8 mouse cellular contexts compared by ENCODE assay signal in genomic region chr11:103361396-103362053, GRCm38 (mm10). TPM values are rescaled to one million over a fixed set of nuclear protein-coding genes. Genes with fewer than 3 reads are reported as not detected.
A peak's percentile ranks its signal among the peaks of the same experiment; 100 is the strongest.
DNase-seq lines count a peak whose midpoint lies in the region; ATAC-seq and TF ChIP-seq lines count a peak whose summit lies in the region.

No protein-coding gene starts in this region.

- TF ChIP-seq EP300 in heart, postnatal 0 days (IDR thresholded peaks at IDR 0.05; ENCODE audit: low read depth): no peak

- H3K9me3 ChIP-seq in ES-E14 (ENCODE audit: control insufficient read depth, insufficient read depth, low read depth, low read length): no peaks in the 10 kb centered on the region
- no peaks in the 10 kb centered on the region for H3K9me3 ChIP-seq in heart, postnatal 0 days (replicated peaks; ENCODE audit: control insufficient read depth, low read length)
- no peaks in the 10 kb centered on the region for H3K9me3 ChIP-seq in limb, embryonic 15.5 days
- H3K9me3 ChIP-seq in midbrain, embryonic 16.5 days (replicated peaks; ENCODE audit: control insufficient read depth, low read length, poor library complexity, severe bottlenecking): no peaks in the 10 kb centered on the region

- in situ Hi-C loops in ES-E14 (cut with MboI; ENCODE audit: low sequenced_read_pairs in 2 of 2, unreplicated experiment in 2 of 2): no loop called here

- TF ChIP-seq CTCF in heart, postnatal 0 days (IDR thresholded peaks at IDR 0.05; ENCODE audit: low read depth): no peak

- peaks cover 6% of the 10 kb centered on the region for H3K36me3 ChIP-seq in ES-E14 (ENCODE audit: control insufficient read depth, insufficient read depth, low read length, poor library complexity, severe bottlenecking)
- peaks cover 3% of the 10 kb centered on the region; the same call in 1 of the 2 replicates for H3K36me3 ChIP-seq in heart, postnatal 0 days (replicated peaks; ENCODE audit: control insufficient read depth, insufficient read depth, low read length)
- peaks cover 1% of the 10 kb centered on the region for H3K36me3 ChIP-seq in limb, embryonic 15.5 days
- no peaks in the 10 kb centered on the region for H3K36me3 ChIP-seq in midbrain, embryonic 16.5 days (ENCODE audit: control insufficient read depth, insufficient read depth, low read length)

- H3K9ac ChIP-seq in ES-E14 (ENCODE audit: insufficient read depth, low read depth, low read length, poor library complexity, severe bottlenecking): no peak overlapping the region
- H3K9ac ChIP-seq in heart, postnatal 0 days (replicated peaks; ENCODE audit: low read depth, low read length): no peak overlapping the region
- no peak overlapping the region for H3K9ac ChIP-seq in limb, embryonic 15.5 days
- H3K9ac ChIP-seq in midbrain, embryonic 16.5 days (ENCODE audit: low read depth, low read length): no peak overlapping the region

- H3K4me3 ChIP-seq in ES-E14 (ENCODE audit: insufficient read depth in 1 of 2, low read depth in 1 of 2, low read length in 2 of 2, poor library complexity in 1 of 2, severe bottlenecking in 1 of 2): peak overlapping the region; percentile 74 to 80
- peak overlapping the region; percentile 60 for H3K4me3 ChIP-seq in heart, postnatal 0 days (ENCODE audit: low read depth, low read length)
- peak overlapping the region; percentile 53 for H3K4me3 ChIP-seq in limb, embryonic 15.5 days
- no peak overlapping the region; the same call in 1 of the 2 replicates for H3K4me3 ChIP-seq in midbrain, embryonic 16.5 days (ENCODE audit: low read depth, low read length)

- peak overlapping the region; percentile 9; the same call in 1 of the 2 replicates for H3K27ac ChIP-seq in ES-E14 (ENCODE audit: insufficient read depth, low read depth, low read length, poor library complexity, severe bottlenecking)
- no peak overlapping the region for H3K27ac ChIP-seq in heart, postnatal 0 days (ENCODE audit: low read depth)
- peak overlapping the region; percentile 73; the same call in 1 of the 2 replicates for H3K27ac ChIP-seq in limb, embryonic 15.5 days
- no peak overlapping the region for H3K27ac ChIP-seq in midbrain, embryonic 16.5 days (ENCODE audit: low read length)

- H3K4me1 ChIP-seq in ES-E14 (ENCODE audit: control insufficient read depth in 2 of 2, insufficient read depth in 2 of 2, low read length in 2 of 2, poor library complexity in 1 of 2): peaks cover 0 to 24% of the 10 kb centered on the region in 2 experiments; a peak in 2 of 4 replicates
- H3K4me1 ChIP-seq in heart, postnatal 0 days (ENCODE audit: control insufficient read depth, insufficient read depth): peaks cover 9% of the 10 kb centered on the region; the same call in 1 of the 2 replicates
- H3K4me1 ChIP-seq in limb, embryonic 15.5 days: peaks cover 49% of the 10 kb centered on the region
- peaks cover 28% of the 10 kb centered on the region for H3K4me1 ChIP-seq in midbrain, embryonic 16.5 days (ENCODE audit: control insufficient read depth, insufficient read depth, low read length)

- intact Hi-C loops in gastrocnemius, postnatal 14 days (cut with DNase I; ENCODE audit: low total_unique reads): loop anchor here (5.0 kb wide), 1 partner anchor 36 kb away; no protein-coding TSS in a partner anchor

- DNase-seq in A20 (ENCODE audit: low read depth, low spot score) (peak; percentile 93), ES-E14 (ENCODE audit: low read depth, low spot score) (no peak)
- DNase-seq in heart, postnatal 0 days (ENCODE audit: low spot score): no peak
- DNase-seq in layer of hippocampus, adult 9-10 months (ENCODE audit: low spot score): no peak
- no peak for DNase-seq in left cerebral cortex, adult 8-10 months (ENCODE audit: low spot score in 2 of 2)
- no peak for DNase-seq in gastrocnemius, postnatal 14 days

- WGBS in heart, postnatal 0 days: 13% methylated on average over 25 of the region's 25 CpGs
- 3% methylated on average over 25 of the region's 25 CpGs for WGBS in limb, embryonic 15.5 days
- 4% methylated on average over 23 of the region's 25 CpGs for WGBS in midbrain, embryonic 16.5 days

- H3K4me2 ChIP-seq in heart, postnatal 0 days (ENCODE audit: low read depth, low read length): peak overlapping the region; percentile 79
- peak overlapping the region; percentile 86 for H3K4me2 ChIP-seq in limb, embryonic 15.5 days
- peak overlapping the region; percentile 5; the same call in 1 of the 2 replicates for H3K4me2 ChIP-seq in midbrain, embryonic 16.5 days (ENCODE audit: low read length)

- H3K27me3 ChIP-seq in heart, postnatal 0 days (ENCODE audit: control insufficient read depth, insufficient read depth, low read length): peaks cover 54% of the 10 kb centered on the region
- peaks cover 77% of the 10 kb centered on the region for H3K27me3 ChIP-seq in limb, embryonic 15.5 days
- peaks cover 53% of the 10 kb centered on the region for H3K27me3 ChIP-seq in midbrain, embryonic 16.5 days (ENCODE audit: control insufficient read depth, insufficient read depth, low read depth, low read length)

- no peak for ATAC-seq in heart, postnatal 0 days (ENCODE audit: insufficient read depth, low read depth)
- ATAC-seq in limb, embryonic 15.5 days (ENCODE audit: insufficient number of reproducible peaks, low FRiP score, low TSS enrichment, low read depth): no peak
- no peak for ATAC-seq in midbrain, embryonic 16.5 days

TF ChIP-seq in ES-E14, 5 proteins besides CTCF, POLR2A, EP300 and RAD21:
- TF ChIP-seq MAFK (IDR thresholded peaks at IDR 0.05; ENCODE audit: insufficient read depth, low read depth, low read length) (no peak), HCFC1 (IDR thresholded peaks at IDR 0.05; ENCODE audit: borderline replicate concordance, insufficient read depth, low read length) (no peak), ZC3H11A (IDR thresholded peaks at IDR 0.05; ENCODE audit: borderline replicate concordance, low read depth, low read length) (no peak), ZNF384 (IDR thresholded peaks at IDR 0.05; ENCODE audit: low read depth, low read length) (no peak), CHD2 (IDR thresholded peaks at IDR 0.05; ENCODE audit: low read depth, low read length) (no peak)

RNA-seq across cellular contexts. Expression of gene Arhgap27, which starts 2.0 kb away (rescaled TPM):
- 7.8 and 8.2 TPM in 2 replicates for total RNA-seq in ES-E14 (2012; rRNA removed)
- 9.7 and 15.1 TPM in 2 replicates for total RNA-seq in heart, postnatal 0 days (2014; rRNA removed; ENCODE audit: low replicate concordance)
- 5.4 and 6.5 TPM in 2 replicates for polyA plus RNA-seq in heart, postnatal 0 days (2015; fragmentation: Nextera tagmentation; extraction: Ambion mirVana)
- polyA plus RNA-seq in limb, embryonic 15.5 days (2015; fragmentation: Nextera tagmentation; extraction: Ambion mirVana): 11.7 and 14.0 TPM in 2 replicates
- 3.8 and 4.4 TPM in 2 replicates for polyA plus RNA-seq in midbrain, embryonic 16.5 days (2015; fragmentation: Nextera tagmentation; extraction: Ambion mirVana)
- total RNA-seq in left cerebral cortex, adult 8-10 months (2022): 10 to 100 TPM; 17.6 to 21.1 (median 19.1) TPM
- 10 to 100 TPM in 1 of 2 experiments, 1 to 10 TPM in 1; 7.5 to 13.5 TPM for total RNA-seq in gastrocnemius, postnatal 14 days (2021)

RNA-seq across cellular contexts. Expression of gene Plekhm1, which starts 51.0 kb away (rescaled TPM):
- 11.7 and 12.3 TPM in 2 replicates for total RNA-seq in ES-E14 (2012; rRNA removed)
- 3.9 and 4.9 TPM in 2 replicates for total RNA-seq in heart, postnatal 0 days (2014; rRNA removed; ENCODE audit: low replicate concordance)
- polyA plus RNA-seq in heart, postnatal 0 days (2015; fragmentation: Nextera tagmentation; extraction: Ambion mirVana): 3.4 and 3.5 TPM in 2 replicates
- polyA plus RNA-seq in limb, embryonic 15.5 days (2015; fragmentation: Nextera tagmentation; extraction: Ambion mirVana): 8.4 and 8.6 TPM in 2 replicates
- 8.9 and 9.6 TPM in 2 replicates for polyA plus RNA-seq in midbrain, embryonic 16.5 days (2015; fragmentation: Nextera tagmentation; extraction: Ambion mirVana)
- 10 to 100 TPM; 17.4 to 18.2 (median 18.0) TPM for total RNA-seq in left cerebral cortex, adult 8-10 months (2022)
- total RNA-seq in gastrocnemius, postnatal 14 days (2021): 1 to 10 TPM; 7.9 to 9.3 TPM

Comparison
In these comparisons a context has a peak if more than half of its experiments do, and no peak if none do; other contexts are left out.
1. H3K27ac ChIP-seq: peak in ES-E14 (single experiment) and limb, embryonic 15.5 days (single experiment); none in heart, postnatal 0 days (single experiment) and midbrain, embryonic 16.5 days (single experiment).
2. H3K4me2 ChIP-seq: peak in every context shown above with its lines; median percentile 86 in limb, embryonic 15.5 days; 79 in heart, postnatal 0 days; 5 in midbrain, embryonic 16.5 days.